Mouse (Mus musculus) embryonic facial prominence, embryonic 11.5 days (tissue): Measurements from ENCODE around the gene Kmt2c. TPM values are rescaled to one million over a fixed set of nuclear protein-coding genes. Genes with fewer than 3 reads are reported as not detected.
A peak's percentile ranks its signal among the peaks of the same experiment; 100 is the strongest.
"Not testable (repeated sequence)": the region's sequence is repeated elsewhere in the genome, so short reads cannot be mapped to it uniquely, and the experiment has no call there.

Experiments
- ATAC-seq: fragments of 200-750 bp; cut with Nextera tagmentation; replicated peaks from 2 replicates; pipeline ENCODE4 v1.8.0; 2017; ENCODE audit warnings: low read depth; ENCODE audit not compliant: insufficient number of reproducible peaks, low FRiP score, low TSS enrichment
- DNase-seq: peaks from one replicate; pipeline ENCODE4 v3.0.0-alpha.2; 2015; ENCODE audit warnings: low spot score
- H3K27ac ChIP-seq: fragments of 300-500 bp; sonication (generic); replicated peaks from 2 replicates; pipeline ENCODE4 v1.5.1; 2014; ENCODE audit warnings: mild to moderate bottlenecking, low read depth, low read length, control low read depth
- H3K27me3 ChIP-seq: fragments of 300-500 bp; sonication (generic); 2 replicates; pipeline ENCODE4 v1.6.1; 2014; ENCODE audit warnings: mild to moderate bottlenecking, low read length, moderate library complexity, mixed read lengths; ENCODE audit not compliant: control insufficient read depth, insufficient read depth
- H3K36me3 ChIP-seq: fragments of 300-500 bp; sonication (generic); replicated peaks from 2 replicates; pipeline ENCODE4 v1.6.1; 2014; ENCODE audit warnings: low read depth, mild to moderate bottlenecking, low read length, moderate library complexity, mixed read lengths; ENCODE audit not compliant: control insufficient read depth, insufficient read depth
- H3K4me1 ChIP-seq: fragments of 300-500 bp; sonication (generic); 2 replicates; pipeline ENCODE4 v1.6.1; 2014; ENCODE audit warnings: low read length, mixed read lengths; ENCODE audit not compliant: control insufficient read depth, insufficient read depth
- H3K4me2 ChIP-seq: fragments of 300-500 bp; sonication (generic); 2 replicates; pipeline ENCODE4 v1.6.1; 2014; ENCODE audit warnings: low read depth, mild to moderate bottlenecking, control low read depth, low read length, moderate library complexity
- H3K4me3 ChIP-seq: fragments of 300-500 bp; sonication (generic); 2 replicates; pipeline ENCODE4 v1.5.1; 2014; ENCODE audit warnings: low read depth, low read length, control low read depth
- H3K9ac ChIP-seq: fragments of 300-500 bp; sonication (generic); replicated peaks from 2 replicates; pipeline ENCODE4 v1.6.1; 2014; ENCODE audit warnings: mild to moderate bottlenecking, control low read depth, low read length
- H3K9me3 ChIP-seq: fragments of 300-500 bp; sonication (generic); replicated peaks from 2 replicates; pipeline ENCODE4 v1.6.1; 2016; ENCODE audit warnings: mild to moderate bottlenecking, low read length, inconsistent platforms, mixed read lengths; ENCODE audit not compliant: control insufficient read depth
- WGBS: fragments of 180-500 bp; shearing (Covaris S2); extraction: QIAGEN DNeasy Blood & Tissue Kit; methylation state at CpG from one replicate; pipeline ENCODE4 v1.1.7; 2014; 5-methylcytosine and 5-hydroxymethylcytosine counted together
- polyA plus RNA-seq: library from polyadenylated mRNA; unstranded; fragments of >200 nt; fragmentation: Nextera tagmentation; extraction: Ambion mirVana; gene quantifications from 2 replicates; pipeline ENCODE4 v1.2.1, GENCODE M21; 2014

Kmt2c gene
- polyA plus RNA-seq, 1 experiment from 2014 or later: 15.8 TPM

DNA sequence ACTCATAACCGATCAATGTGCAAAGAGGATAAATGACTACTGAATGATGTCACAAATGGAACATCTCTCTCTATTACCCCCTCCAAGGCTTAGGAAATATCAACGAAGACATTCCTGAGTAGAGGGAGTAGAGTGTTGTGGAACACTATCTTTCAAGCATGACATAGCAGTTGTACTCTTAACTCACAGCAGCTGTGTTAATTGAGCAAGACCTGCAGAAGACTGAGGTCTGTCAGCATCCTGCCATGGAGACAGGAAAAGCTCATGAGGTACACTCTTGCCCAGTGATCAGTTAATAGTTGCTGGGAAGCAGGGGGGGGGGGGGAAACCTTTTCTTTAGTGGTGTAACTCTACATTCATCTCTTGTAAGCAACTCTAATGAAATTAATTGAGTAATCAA lies 22.8 kb downstream of the Kmt2c start:
- Histone ChIP-seq H3K27me3 (no peaks in the 10 kb centered on the region), H3K36me3 (no peaks in the 10 kb centered on the region), H3K9ac (no peak overlapping the region), H3K4me1 (no peaks in the 10 kb centered on the region), H3K27ac (no peak overlapping the region), H3K4me3 (no peak overlapping the region), H3K9me3 (no peaks in the 10 kb centered on the region), H3K4me2 (no peak overlapping the region)
- DNase-seq (no peak), ATAC-seq (no peak)
- WGBS: 79% methylated on average over 2 of the region's 2 CpGs

DNA sequence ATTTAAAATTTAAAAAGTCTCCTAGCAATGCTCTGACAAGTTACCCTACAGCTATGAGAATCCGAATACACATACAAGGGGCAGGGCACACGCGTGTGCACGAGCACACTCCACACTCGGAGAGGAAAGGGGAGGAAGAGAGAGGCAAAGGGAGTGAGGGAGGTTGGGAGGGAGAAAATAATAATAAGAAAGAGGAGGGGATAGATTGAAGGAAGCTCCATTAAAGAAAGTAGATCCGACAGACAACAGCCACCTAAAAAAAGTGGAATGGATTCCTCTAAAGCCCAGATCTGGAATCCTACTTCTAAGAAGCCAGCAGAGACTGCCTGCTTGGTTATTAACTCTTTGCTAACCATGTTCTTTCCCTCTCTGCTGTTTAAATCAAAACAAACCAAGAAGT lies 26.5 kb downstream of the Kmt2c start:
- Histone ChIP-seq H3K27me3 (no peaks in the 10 kb centered on the region), H3K27ac (no peak overlapping the region), H3K9me3 (no peaks in the 10 kb centered on the region), H3K4me3 (peak overlapping the region; percentile 30), H3K4me1 (no peaks in the 10 kb centered on the region), H3K4me2 (peak overlapping the region; percentile 38; the same call in 1 of the 2 replicates), H3K9ac (peak overlapping the region; percentile 18; the same call in 1 of the 2 replicates), H3K36me3 (no peaks in the 10 kb centered on the region)
- DNase-seq (peak; percentile 77), ATAC-seq (no peak)
- 1% methylated on average over 6 of the region's 6 CpGs for WGBS

DNA sequence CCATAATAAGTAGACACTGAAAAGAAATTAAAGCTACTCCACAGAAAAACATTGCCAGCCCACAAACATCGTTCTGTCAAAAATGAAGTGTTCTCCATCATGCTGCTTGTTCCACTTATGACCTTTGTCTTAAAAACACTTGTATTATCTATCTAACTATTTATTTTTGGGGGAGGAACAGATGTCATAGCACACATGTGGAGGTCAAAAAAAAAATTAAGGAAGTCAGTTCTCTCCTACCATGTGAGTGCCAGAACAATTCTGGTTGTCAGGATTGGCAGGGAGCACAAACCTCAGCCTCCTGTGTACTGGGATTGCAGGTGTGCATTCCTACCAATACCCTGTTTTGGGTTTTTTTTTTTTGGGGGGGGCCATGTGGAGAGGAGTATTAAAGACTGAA lies 36.6 kb downstream of the Kmt2c start:
- Histone ChIP-seq H3K4me3 (no peak overlapping the region), H3K9me3 (no peaks in the 10 kb centered on the region), H3K36me3 (no peaks in the 10 kb centered on the region), H3K9ac (no peak overlapping the region), H3K27ac (no peak overlapping the region), H3K4me2 (no peak overlapping the region), H3K27me3 (no peaks in the 10 kb centered on the region), H3K4me1 (no peaks in the 10 kb centered on the region)
- ATAC-seq (no peak), DNase-seq (no peak)
- 97% methylated on average over 1 of the region's 1 CpGs for WGBS

DNA sequence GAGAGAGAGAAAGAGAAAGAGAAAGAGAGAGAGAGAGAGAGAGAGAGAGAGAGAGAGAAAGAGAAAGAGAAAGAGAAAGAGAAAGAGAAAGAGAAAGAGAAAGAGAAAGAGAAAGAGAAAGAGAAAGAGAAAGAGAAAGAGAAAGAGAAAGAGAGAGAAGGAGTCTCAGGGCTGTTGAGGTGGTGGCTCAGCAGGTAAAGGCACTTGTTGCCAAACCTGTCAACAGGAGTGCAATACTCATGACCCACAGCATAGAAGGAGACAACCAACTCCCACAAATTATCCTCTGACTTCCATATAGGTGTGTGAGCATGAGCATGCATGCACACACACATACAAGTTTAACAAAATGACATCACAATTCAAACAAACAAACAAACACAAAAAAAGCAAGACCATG lies 43.2 kb downstream of the Kmt2c start:
- not testable (repeated sequence) for H3K36me3 ChIP-seq, H3K4me2 ChIP-seq, H3K4me1 ChIP-seq, ATAC-seq, H3K27me3 ChIP-seq, DNase-seq, H3K4me3 ChIP-seq, H3K9ac ChIP-seq, H3K9me3 ChIP-seq, H3K27ac ChIP-seq

DNA sequence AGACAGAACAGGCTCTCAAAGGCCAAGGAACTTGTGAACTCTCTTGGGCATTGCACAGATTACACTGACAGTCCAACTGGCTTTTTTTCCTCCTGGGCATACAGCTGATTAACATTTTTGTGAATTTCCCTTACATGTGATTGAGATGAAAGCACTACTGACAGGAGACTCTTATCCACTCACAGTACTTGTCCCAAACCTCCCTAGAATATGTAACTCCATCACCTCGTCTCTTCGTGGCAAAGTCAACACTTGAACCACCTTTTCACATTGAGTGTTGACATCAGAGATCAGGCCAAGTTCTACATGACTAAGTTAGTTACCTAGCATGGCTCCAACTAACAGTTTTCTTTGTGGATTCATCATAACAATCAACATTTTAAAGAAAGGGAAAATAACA lies 45.9 kb downstream of the Kmt2c start:
- ATAC-seq: no peak
- no peak for DNase-seq
- 76% methylated on average over 2 of the region's 2 CpGs for WGBS

DNA sequence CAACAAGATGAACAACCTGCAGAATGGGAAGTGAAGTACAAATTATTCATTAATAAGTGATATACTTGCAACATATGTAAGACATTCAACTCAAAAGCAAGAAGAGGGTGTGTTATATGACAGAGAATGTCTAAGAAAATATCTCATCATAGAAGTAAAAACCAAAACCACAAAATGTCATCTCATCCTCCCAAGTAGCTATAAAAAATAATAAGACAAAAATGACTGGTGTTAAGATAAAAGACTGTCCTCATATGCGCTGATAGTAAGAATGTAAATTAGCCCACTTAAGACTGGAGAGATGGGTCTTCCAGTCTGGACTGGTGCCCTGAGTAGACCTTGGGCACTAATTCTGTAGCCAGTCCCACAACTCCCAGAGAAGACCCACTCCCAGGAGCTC lies 61.1 kb downstream of the Kmt2c start:
- no peak for ATAC-seq
- Histone ChIP-seq H3K4me1 (no peaks in the 10 kb centered on the region), H3K36me3 (no peaks in the 10 kb centered on the region), H3K9ac (no peak overlapping the region), H3K4me2 (no peak overlapping the region), H3K27ac (no peak overlapping the region), H3K9me3 (no peaks in the 10 kb centered on the region), H3K4me3 (no peak overlapping the region), H3K27me3 (no peaks in the 10 kb centered on the region)
- no peak for DNase-seq
- WGBS: 96% methylated on average over 1 of the region's 1 CpGs

More for the DNA sequence above, 45.9 kb downstream of the Kmt2c start:
- H3K9me3 ChIP-seq: no peaks in the 10 kb centered on the region
- no peak overlapping the region for H3K27ac ChIP-seq
- no peak overlapping the region for H3K9ac ChIP-seq
- no peak overlapping the region for H3K4me3 ChIP-seq
- no peaks in the 10 kb centered on the region for H3K27me3 ChIP-seq
- H3K36me3 ChIP-seq: no peaks in the 10 kb centered on the region
- H3K4me1 ChIP-seq: no peaks in the 10 kb centered on the region
- no peak overlapping the region for H3K4me2 ChIP-seq

DNA sequence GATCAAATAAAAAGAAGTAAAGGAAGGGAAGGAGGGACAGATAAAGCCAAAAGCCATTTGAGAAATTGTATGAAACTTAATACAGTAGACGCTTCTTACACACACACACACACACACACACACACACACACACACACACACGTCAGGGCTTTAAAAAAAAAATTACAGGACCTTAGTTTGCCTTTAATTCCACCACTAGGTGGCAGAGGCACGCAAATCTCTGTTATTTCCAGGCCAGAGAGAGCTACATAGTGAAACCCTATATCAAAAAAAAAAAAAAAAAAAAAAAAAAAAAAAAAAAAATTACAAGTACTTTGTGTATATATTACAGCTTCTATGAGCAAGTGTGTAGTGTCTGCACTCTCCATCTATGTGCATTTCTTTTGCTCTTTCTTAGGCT lies 62.5 kb downstream of the Kmt2c start:
- no peaks in the 10 kb centered on the region for H3K9me3 ChIP-seq
- no peak overlapping the region for H3K4me3 ChIP-seq
- H3K27me3 ChIP-seq: no peaks in the 10 kb centered on the region
- H3K4me1 ChIP-seq: no peaks in the 10 kb centered on the region
- no peak overlapping the region for H3K9ac ChIP-seq
- H3K27ac ChIP-seq: no peak overlapping the region
- no peak overlapping the region for H3K4me2 ChIP-seq
- 18% methylated on average over 3 of the region's 3 CpGs for WGBS
- H3K36me3 ChIP-seq: no peaks in the 10 kb centered on the region
- ATAC-seq (no peak), DNase-seq (peak; percentile 71)

DNA sequence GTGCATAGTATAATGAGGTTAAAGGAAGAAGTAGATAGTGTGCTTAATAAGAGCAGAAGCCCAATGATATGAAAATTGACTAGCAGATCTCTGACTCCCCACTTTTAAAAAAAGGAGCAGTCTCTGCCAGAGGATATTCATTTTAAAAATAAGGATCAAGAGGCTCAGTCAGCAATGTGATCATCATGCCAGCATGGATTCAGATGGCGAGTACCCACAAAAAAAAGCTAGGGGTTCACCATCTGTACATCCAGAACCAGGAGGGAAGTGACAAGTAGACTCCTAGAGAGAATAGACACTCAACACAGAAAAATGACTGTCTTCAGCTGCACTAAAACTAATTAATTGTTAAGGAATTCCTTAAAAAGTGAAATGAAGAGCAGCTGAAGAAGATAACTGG lies 76.0 kb downstream of the Kmt2c start:
- DNase-seq (no peak), ATAC-seq (no peak)
- no peak overlapping the region for H3K27ac ChIP-seq
- no peak overlapping the region for H3K4me2 ChIP-seq
- H3K4me3 ChIP-seq: no peak overlapping the region
- H3K27me3 ChIP-seq: no peaks in the 10 kb centered on the region
- 79% methylated on average over 1 of the region's 1 CpGs for WGBS
- H3K9me3 ChIP-seq: no peaks in the 10 kb centered on the region
- H3K9ac ChIP-seq: no peak overlapping the region
- H3K4me1 ChIP-seq: no peaks in the 10 kb centered on the region
- H3K36me3 ChIP-seq: no peaks in the 10 kb centered on the region
